Mouse (Mus musculus): Measurements from ENCODE around the gene Lrig1. TPM values are rescaled to one million over a fixed set of nuclear protein-coding genes. Genes with fewer than 3 reads are reported as not detected.

Lrig1 gene
- 2.6 and 3.6 TPM in 2 replicates for polyA plus RNA-seq (2015; fragmentation: Nextera tagmentation; extraction: Ambion mirVana)

GRCm38 (mm10) chr6:94700067-94700491 is at the start of gene Lrig1:
Lrig1 (minus strand) TSS chr6:94700158.

Other genes with a start within 250 kb of the Lrig1 start
- 3.8 and 4.2 TPM in 2 replicates for gene Slc25a26, start 199.8 kb downstream of the Lrig1 start, polyA plus RNA-seq (2015; fragmentation: Nextera tagmentation; extraction: Ambion mirVana)